Mouse (Mus musculus): ENCODE results near the gene Ttll4.

The Ttll4 gene

GRCm38 (mm10) chr1:74661448-74662195 is at the start of gene Ttll4:
Ttll4 (plus strand) TSS chr1:74661745.
- DNase-seq, result peak; percentile 98

- DNase-seq, result peak; percentile 67
Observed at GRCm38 (mm10) chr1:74624183-74624582, 37.4 kb upstream of the Ttll4 start.

DNA sequence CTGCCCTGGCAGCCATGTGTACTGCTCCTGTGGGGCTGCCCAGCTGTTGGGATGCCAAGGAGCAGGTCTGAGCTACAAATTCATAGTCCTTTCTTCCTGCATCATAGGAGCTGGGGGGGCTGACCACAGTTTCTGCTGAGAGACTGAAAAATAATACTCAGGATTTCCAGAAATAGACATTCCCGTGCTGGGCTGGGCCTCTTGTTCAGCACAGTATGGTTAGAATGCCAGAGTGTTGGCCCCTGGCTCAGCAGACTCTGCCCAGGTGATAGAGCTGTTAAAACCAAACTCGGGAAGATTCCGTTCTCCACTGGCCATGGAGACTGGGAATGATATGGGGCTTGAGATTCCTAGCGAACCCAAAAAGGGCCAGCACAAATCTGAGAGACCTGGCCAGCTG is 35.5 kb upstream of the Ttll4 start:
- no peak for DNase-seq

GRCm38 (mm10) chr1:74628001-74628400 is 33.5 kb upstream of the Ttll4 start:
- peak; percentile 48 for DNase-seq

DNA sequence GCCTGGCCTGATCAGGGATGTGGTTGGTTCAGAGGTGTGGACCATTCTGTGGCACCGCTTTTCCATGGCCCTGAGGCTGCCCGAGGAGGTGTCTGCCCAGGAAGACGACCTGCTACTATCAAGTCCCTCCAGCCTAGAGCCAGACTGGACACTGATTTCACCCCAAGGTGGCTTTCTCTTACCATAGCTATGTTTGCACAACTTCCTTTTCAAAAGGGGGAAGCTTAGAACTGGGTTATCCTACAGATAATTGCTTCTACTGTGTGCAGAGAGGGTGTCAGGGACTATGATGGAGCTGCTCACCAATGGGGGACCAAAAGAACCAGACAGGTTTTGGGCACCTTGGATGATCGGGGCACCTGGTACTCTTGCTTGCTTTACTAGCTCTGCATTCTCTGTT is 28.8 kb upstream of the Ttll4 start:
- DNase-seq, result no peak

- DNase-seq, result no peak
Observed at GRCm38 (mm10) chr1:74643524-74643923, 18.0 kb upstream of the Ttll4 start.

- peak; percentile 24 for DNase-seq
Observed at GRCm38 (mm10) chr1:74643926-74644325, 17.6 kb upstream of the Ttll4 start.

DNA sequence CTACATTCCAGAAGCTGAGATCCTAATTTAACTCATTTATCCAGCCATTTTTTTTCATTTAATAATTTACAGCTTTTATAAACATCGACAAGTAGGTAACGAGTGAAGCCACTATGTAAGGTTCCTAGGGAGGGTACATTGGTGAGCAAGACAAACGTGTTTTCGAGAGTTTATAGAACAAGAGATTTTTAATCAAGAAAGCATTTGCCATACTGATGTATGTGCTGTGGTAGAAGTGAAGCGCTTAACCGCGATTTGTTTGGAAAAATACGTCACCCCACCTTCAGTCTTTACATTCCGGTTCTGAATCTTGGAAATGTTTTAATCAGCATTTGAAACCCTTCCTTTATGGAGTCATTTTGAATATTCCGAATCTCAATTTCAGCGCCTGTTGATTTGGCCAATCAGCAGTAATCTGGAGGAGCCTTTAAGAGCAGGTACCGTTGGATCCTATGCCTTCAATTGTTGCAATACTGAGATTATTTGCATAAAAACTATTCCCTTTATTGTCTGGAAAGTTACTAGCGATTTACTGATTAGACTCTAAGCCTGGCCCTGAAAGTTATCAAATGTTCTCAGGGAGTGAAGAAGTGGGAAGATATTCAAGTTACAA is 814 bp downstream of the Ttll4 start:
- DNase-seq, result no peak

- peak; percentile 28 for DNase-seq
Observed at GRCm38 (mm10) chr1:74665153-74665552, 3.6 kb downstream of the Ttll4 start.

GRCm38 (mm10) chr1:74668371-74668770 is 6.8 kb downstream of the Ttll4 start:
- DNase-seq, result no peak

GRCm38 (mm10) chr1:74672731-74673130 is 11.2 kb downstream of the Ttll4 start:
- no peak for DNase-seq

DNA sequence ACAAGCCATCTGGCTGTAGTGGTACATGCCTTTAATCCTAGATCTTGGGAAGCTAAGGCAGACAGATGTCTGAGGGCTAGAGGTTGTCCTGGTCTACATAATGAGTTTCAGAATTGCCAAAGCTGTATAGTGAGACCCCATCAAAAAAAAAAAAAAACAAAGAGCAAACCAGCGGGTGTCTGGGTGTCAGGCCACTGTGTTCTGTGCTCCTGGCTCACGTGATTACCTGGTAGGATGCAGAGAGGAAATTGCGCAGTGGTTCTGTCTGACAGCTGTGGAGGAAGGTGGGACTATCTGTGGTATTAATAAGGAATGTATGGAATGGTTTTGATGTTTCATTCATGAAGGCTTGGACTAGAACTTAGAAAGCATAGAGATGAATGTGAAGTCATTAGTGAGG is 15.3 kb downstream of the Ttll4 start:
- no peak for DNase-seq

- no peak for DNase-seq
Observed at GRCm38 (mm10) chr1:74677843-74678242, 16.3 kb downstream of the Ttll4 start.

GRCm38 (mm10) chr1:74687131-74687530 is 25.6 kb downstream of the Ttll4 start:
- no peak for DNase-seq

DNA sequence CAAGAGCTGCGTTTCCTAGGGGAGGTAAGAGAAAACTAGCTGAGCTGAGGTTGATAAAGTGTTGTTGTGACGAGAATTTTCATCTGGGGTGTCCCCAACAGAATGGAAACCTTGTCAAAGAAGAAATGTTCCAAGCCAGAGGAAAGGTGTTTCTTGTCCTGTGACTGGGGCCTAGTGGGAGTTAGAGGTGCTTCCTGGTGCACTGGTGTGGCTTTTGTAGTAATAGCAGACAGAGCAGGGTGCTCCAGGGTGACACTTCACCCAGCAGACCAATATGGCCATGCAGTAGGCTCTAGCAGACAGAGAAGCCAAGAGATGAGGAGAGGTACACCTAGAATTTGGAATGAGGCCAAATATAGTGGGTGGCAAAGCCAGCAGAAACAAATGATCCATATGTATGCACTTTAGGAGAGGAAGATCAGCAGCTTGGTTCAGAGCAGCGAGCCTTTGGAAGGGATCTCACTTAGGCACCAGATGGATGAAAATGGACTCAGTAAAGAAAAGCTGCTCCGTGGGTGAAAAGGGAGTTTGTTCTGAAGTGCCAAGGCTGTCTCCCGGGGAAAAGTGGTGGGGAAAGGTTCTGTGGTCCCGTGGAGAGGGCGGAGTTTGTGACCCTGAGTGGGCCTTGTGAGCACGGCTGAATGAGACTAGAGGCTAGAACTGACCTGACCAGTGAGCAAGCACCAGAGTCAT is 32.5 kb downstream of the Ttll4 start:
- DNase-seq, result no peak

- no peak for DNase-seq
Observed at GRCm38 (mm10) chr1:74695836-74696235, 34.3 kb downstream of the Ttll4 start.

- peak; percentile 34 for DNase-seq
Observed at GRCm38 (mm10) chr1:74697416-74697815, 35.9 kb downstream of the Ttll4 start.

GRCm38 (mm10) chr1:74698353-74698752 is 36.8 kb downstream of the Ttll4 start:
- DNase-seq, result no peak

- DNase-seq, result peak; percentile 81
Observed at GRCm38 (mm10) chr1:74698791-74699190, 37.2 kb downstream of the Ttll4 start.

GRCm38 (mm10) chr1:74702142-74702553 is 40.6 kb downstream of the Ttll4 start:
- DNase-seq, result no peak

GRCm38 (mm10) chr1:74704156-74704555 is 42.6 kb downstream of the Ttll4 start:
- DNase-seq, result no peak

DNA sequence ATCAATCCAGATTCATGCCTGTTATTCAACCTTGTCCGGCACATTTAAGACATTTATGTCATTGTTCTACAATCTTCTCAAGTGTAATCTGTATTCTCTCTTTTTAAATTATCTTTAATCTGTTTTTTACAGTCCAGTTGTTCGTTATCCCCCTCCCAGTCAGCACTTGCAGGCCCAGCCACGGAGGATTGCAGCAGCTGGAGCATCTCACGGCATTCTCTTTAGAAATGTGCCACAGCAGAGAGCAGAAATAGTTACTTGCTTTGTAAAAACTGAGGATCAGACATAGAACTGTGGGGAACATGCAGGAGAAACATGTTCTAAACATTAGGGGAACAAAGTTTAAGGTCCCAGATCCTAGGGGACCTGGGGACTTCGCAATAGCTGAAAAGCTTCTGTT is 43.5 kb downstream of the Ttll4 start:
- peak; percentile 50 for DNase-seq

DNA sequence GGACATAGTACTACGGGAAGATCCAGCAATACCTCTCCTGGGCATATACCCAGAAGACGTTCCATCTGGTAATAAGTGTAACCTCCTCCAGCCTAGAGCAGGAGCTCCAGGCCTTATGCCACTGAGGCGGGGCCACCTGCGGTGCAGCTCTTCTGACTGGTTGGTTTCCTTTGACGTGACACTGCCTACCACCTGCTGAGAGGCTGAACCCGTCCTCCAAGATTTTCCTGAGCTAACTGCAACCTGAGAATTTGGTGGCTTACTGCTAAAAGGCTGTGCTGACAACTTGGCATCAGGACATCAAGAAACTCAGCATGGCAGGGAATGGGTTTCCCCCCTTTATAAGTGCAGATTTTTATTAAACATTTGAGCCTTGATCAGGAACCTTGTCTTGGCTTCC is 48.0 kb downstream of the Ttll4 start:
- DNase-seq, result no peak

- no peak for DNase-seq
Observed at GRCm38 (mm10) chr1:74712046-74712445, 50.5 kb downstream of the Ttll4 start.

All from lung, postnatal 10 days (tissue).